Mouse (Mus musculus): ENCODE measurements around the gene Trip10. TPM values are rescaled to one million over a fixed set of nuclear protein-coding genes. Genes with fewer than 3 reads are reported as not detected.

The Trip10 gene
- polyA plus RNA-seq, 1 experiment from 2014 or later, result 28.1 TPM

DNA sequence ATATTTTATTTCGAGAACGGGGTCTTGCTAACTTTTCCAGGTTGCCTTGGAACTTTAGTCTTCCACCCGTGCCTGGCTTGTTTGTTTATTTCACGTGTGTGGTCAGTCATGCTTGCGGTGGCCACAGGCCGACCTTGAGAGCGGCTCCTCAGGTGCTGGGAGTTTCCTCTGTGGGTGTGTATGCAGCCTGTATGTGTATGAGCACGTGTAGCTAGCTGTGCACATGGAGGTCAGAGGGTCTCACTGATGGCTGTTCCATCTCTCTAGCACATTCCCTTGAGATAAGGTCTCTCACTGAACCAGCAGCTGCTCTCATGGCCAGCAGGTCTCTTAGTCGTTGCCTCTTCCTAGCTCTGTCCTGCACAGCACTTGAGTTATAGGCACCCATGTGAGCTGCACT lies 11.1 kb downstream of the Trip10 start:
- Histone ChIP-seq H3K27ac (no peak overlapping the region), H3K4me1 (replicated peaks) (peaks cover 7% of the 10 kb centered on the region), H3K9me3 (no peaks in the 10 kb centered on the region), H3K4me3 (no peak overlapping the region), H3K27me3 (ENCODE audit: insufficient read depth, poor library complexity, severe bottlenecking) (no peaks in the 10 kb centered on the region), H3K36me3 (peaks cover 91% of the 10 kb centered on the region)
- DNase-seq (ENCODE audit: low spot score), result no peak
- 96% methylated on average over 9 of the region's 9 CpGs for WGBS

DNA sequence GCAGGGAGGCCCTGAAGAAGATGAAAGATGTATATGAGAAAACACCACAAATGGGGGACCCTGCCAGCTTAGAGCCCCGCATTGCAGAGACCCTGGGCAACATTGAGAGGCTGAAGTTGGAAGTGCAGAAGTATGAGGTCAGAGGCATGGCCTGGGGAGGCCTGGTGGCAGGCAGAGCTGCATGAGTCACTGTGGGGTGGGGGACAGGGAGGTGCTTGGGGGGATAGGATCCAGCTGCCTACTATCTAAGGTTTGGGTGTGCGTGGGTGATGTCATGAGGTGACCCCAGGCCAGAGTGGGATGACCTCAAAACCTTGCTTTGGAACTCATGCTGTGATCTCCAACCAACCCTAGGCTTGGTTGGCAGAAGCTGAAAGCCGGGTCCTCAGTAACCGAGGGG lies 12.0 kb downstream of the Trip10 start:
- no peaks in the 10 kb centered on the region for H3K27me3 ChIP-seq (ENCODE audit: insufficient read depth, poor library complexity, severe bottlenecking)
- WGBS, result 94% methylated on average over 4 of the region's 4 CpGs
- DNase-seq (ENCODE audit: low spot score), result no peak
- peaks cover 81% of the 10 kb centered on the region for H3K36me3 ChIP-seq
- peaks cover 10% of the 10 kb centered on the region for H3K4me1 ChIP-seq (replicated peaks)
- H3K4me3 ChIP-seq, result no peak overlapping the region
- H3K9me3 ChIP-seq, result no peaks in the 10 kb centered on the region
- H3K27ac ChIP-seq, result no peak overlapping the region

DNA sequence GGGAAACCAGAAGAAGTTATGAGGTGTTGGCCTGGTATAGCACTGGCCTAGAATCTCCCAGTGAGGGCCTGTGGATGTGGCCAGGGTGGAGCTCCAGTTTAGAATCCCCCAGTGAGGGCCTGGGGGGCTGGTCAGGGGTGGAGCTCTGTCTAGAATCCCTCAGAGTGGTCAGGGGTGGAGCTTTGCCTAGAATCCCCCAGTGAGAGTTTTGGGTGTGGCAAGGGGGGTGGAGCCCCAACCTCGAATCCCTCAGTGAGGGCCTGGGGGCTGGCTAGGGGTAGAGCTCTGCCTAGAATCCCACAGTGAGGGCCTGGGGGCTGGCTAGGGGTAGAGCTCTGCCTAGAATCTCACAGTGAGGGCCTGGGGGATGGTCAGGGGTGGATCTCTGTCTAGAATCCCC lies 12.5 kb downstream of the Trip10 start:
- H3K36me3 ChIP-seq, result peaks cover 76% of the 10 kb centered on the region
- no peak overlapping the region for H3K4me3 ChIP-seq
- H3K27me3 ChIP-seq (ENCODE audit: insufficient read depth, poor library complexity, severe bottlenecking), result no peaks in the 10 kb centered on the region
- H3K27ac ChIP-seq, result no peak overlapping the region
- DNase-seq (ENCODE audit: low spot score), result no peak
- H3K9me3 ChIP-seq, result no peaks in the 10 kb centered on the region
- WGBS, result 53% methylated on average over 1 of the region's 1 CpGs
- peaks cover 10% of the 10 kb centered on the region for H3K4me1 ChIP-seq (replicated peaks)

DNA sequence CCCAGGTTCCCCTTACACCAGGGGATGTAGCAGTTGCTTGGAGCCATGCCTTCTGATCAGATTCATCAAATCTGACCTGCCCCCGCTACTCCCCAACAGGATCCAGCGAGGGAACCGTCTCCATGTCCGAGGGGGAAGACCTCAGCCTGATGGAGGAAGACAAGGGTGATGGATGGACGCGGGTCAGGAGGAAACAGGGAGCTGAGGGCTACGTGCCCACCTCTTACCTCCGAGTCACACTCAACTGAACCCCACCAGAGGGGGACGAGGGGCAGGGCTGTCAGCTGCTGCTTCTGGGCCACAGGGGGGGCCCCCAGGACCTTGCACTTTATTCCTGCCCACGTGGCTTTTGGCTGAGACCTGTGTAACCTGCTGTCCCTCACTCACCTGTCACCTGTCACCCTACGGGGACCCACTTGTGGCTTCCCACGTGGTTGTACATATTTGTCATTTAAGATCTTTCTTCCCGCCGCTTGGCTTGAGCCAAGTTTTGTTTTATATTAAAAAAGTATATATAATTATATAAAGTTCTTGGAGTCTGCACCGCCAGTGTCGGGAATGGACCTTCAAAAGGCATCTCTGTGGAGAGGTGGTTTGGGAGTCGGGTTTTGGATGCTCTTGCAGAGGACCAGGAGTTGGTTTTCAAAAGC lies 13.8 kb downstream of the Trip10 start:
- Histone ChIP-seq H3K27ac (no peak overlapping the region), H3K36me3 (peaks cover 65% of the 10 kb centered on the region), H3K9me3 (no peaks in the 10 kb centered on the region), H3K4me3 (no peak overlapping the region), H3K27me3 (ENCODE audit: insufficient read depth, poor library complexity, severe bottlenecking) (no peaks in the 10 kb centered on the region), H3K4me1 (replicated peaks) (peaks cover 10% of the 10 kb centered on the region)
- 91% methylated on average over 17 of the region's 17 CpGs for WGBS
- DNase-seq (ENCODE audit: low spot score), result no peak

DNA sequence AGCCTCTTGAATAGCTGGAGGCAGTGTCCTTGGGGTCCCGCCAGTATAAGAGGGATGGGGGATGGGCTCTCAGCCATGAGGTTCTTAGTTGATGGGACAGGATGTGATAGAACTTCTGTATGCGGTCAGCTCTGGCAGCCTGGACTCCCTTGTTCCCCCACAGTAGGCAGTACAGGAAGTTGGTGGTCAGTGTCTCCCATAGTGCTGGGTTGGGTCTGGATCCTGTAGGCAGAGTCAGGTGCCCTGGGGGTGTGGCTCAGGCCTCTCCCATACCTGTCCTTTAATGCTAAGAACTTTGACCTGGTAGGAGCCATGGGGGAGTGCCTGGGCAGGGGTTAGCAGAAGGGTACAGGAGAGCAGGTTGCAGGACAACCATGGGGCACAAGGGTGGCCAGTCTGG lies 14.9 kb downstream of the Trip10 start:
- Histone ChIP-seq H3K36me3 (peaks cover 54% of the 10 kb centered on the region), H3K4me1 (replicated peaks) (peaks cover 10% of the 10 kb centered on the region), H3K27ac (no peak overlapping the region), H3K4me3 (no peak overlapping the region), H3K9me3 (no peaks in the 10 kb centered on the region), H3K27me3 (ENCODE audit: insufficient read depth, poor library complexity, severe bottlenecking) (no peaks in the 10 kb centered on the region)
- 92% methylated on average over 2 of the region's 2 CpGs for WGBS
- no peak for DNase-seq (ENCODE audit: low spot score)

DNA sequence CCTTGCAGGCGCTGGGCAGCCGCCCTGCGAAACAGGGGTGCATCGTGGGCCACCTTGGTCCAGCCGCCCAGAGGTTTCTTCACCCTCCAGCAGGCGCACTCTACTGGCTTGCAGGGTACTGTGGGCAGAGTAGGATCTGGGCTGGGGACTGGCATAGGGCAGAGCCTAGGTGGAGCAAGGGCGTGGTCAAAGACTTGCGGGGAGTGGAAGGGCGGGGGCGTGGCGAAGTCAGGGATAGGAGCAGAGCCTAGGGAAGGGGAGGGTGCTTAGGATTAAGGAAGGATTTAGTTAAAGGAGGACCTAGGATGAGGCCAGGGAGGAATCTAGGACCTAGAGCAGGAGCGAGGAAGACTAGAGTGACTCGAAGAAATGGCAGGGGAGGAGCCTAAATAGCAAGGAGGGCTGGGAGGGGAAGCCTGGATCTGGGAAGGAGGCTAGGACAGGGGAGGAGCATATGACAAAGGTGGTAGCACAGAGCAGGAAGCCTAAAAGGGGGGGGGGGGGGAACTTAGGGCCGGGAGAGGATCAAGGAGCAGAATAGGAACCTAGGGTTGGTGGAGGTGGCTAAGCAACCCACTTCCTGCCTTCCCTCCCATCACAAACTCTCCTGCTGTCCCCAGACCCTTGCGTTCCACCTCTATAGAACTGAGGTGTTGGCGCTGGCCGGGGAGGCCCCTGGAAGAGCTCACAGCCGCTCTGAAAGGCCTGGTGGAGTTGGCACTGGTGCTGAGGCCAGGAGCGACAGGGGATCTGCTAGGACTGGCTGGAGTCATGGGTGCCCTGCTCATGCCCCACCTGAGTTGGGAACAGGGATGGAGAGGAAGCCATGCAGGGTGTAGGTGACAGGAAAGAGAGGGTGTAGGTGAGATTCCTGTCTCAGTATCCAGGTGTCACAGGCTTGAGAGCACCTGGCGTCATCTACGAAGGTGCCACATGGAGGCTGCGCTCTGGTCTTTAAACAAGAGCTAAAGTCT lies 16.0 kb downstream of the Trip10 start:
- DNase-seq (ENCODE audit: low spot score), result no peak
- peaks cover 10% of the 10 kb centered on the region for H3K4me1 ChIP-seq (replicated peaks)
- 31% methylated on average over 21 of the region's 22 CpGs for WGBS

DNA sequence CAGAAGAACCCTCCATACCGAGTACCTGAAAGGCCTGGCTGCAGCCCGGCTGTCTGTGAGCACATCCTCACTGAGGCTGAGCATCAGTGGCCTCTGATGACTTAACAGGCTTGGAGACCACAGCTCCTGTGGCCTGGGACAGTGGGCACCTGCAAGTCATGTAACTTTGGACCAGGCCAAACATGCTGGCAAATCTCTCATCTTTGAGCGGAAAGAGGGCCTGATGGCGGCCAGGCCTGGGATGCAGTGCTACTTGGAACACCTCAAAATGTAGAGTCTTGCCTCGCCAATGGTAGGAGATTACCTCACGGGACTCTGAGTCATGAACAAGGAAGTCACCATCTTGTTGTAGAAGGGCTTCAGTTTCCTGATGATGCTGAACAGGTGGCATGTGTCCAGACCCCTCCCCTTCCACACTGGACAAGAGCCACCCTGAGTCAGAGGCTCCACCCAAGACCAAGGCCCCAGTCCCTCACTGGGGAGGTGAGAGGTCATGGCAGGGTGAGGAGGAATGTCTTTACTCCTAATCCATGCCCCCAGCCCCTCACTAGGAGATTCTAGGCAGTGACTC lies 18.4 kb downstream of the Trip10 start:
- H3K27ac ChIP-seq, result no peak overlapping the region
- H3K36me3 ChIP-seq, result peaks cover 19% of the 10 kb centered on the region
- H3K4me3 ChIP-seq, result no peak overlapping the region
- DNase-seq (ENCODE audit: low spot score), result no peak
- H3K27me3 ChIP-seq (ENCODE audit: insufficient read depth, poor library complexity, severe bottlenecking), result peaks cover 10% of the 10 kb centered on the region; the same call in 1 of the 2 replicates
- peaks cover 10% of the 10 kb centered on the region for H3K4me1 ChIP-seq (replicated peaks)
- no peaks in the 10 kb centered on the region for H3K9me3 ChIP-seq
- WGBS, result 89% methylated on average over 6 of the region's 6 CpGs

More for the DNA sequence above, 16.0 kb downstream of the Trip10 start:
- Histone ChIP-seq H3K27ac (no peak overlapping the region), H3K9me3 (no peaks in the 10 kb centered on the region), H3K4me3 (no peak overlapping the region), H3K36me3 (peaks cover 43% of the 10 kb centered on the region), H3K27me3 (ENCODE audit: insufficient read depth, poor library complexity, severe bottlenecking) (no peaks in the 10 kb centered on the region)

DNA sequence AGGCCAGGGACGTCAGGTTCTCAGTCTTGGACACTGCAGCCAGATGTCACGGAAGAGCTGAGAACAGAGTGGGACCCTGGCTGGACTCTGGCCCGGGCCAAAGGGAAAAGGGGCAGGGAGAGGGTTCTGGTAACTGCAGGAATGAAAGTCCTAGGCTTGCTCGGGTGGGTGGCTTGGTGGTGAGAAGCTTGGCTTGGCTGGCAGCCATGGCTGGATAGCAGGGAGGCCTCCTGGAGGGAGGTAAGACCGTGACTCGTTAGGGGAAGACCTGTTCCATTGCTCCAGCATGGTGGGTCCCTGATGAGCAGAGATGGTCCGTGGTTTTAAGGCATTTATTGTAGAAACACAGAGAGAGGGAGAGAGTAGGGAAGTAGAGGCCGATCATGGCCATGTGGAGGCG lies 22.0 kb downstream of the Trip10 start:
- Histone ChIP-seq H3K9me3 (no peaks in the 10 kb centered on the region), H3K27me3 (ENCODE audit: insufficient read depth, poor library complexity, severe bottlenecking) (peaks cover 46% of the 10 kb centered on the region), H3K4me3 (no peak overlapping the region), H3K27ac (no peak overlapping the region), H3K4me1 (replicated peaks) (peaks cover 17% of the 10 kb centered on the region), H3K36me3 (no peaks in the 10 kb centered on the region)
- no peak for DNase-seq (ENCODE audit: low spot score)
- 75% methylated on average over 9 of the region's 9 CpGs for WGBS

DNA sequence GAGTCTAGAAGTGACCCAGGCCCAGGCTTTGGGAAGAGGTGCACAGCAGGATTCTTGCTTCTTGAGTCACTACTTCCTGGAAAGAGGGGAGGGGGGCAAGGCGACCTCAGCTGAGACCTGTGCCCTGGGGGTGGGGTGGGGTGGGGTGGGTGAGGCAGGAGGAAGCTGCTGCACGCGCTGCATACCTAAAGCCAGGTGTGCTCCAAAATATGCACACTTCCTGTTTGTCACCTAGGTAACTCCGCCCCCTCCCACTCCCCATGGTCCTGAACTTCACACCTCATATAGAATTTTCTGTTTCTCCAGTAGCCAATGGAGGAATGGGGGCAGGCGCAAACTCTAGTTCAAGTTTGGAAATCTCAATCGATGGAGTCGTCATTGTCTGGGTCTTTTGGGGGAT lies 24.6 kb downstream of the Trip10 start:
- H3K27ac ChIP-seq, result no peak overlapping the region
- H3K4me3 ChIP-seq, result no peak overlapping the region
- DNase-seq (ENCODE audit: low spot score), result no peak
- H3K27me3 ChIP-seq (ENCODE audit: insufficient read depth, poor library complexity, severe bottlenecking), result peaks cover 50% of the 10 kb centered on the region
- H3K36me3 ChIP-seq, result no peaks in the 10 kb centered on the region
- H3K4me1 ChIP-seq (replicated peaks), result peaks cover 23% of the 10 kb centered on the region
- 39% methylated on average over 7 of the region's 7 CpGs for WGBS
- H3K9me3 ChIP-seq, result no peaks in the 10 kb centered on the region

DNA sequence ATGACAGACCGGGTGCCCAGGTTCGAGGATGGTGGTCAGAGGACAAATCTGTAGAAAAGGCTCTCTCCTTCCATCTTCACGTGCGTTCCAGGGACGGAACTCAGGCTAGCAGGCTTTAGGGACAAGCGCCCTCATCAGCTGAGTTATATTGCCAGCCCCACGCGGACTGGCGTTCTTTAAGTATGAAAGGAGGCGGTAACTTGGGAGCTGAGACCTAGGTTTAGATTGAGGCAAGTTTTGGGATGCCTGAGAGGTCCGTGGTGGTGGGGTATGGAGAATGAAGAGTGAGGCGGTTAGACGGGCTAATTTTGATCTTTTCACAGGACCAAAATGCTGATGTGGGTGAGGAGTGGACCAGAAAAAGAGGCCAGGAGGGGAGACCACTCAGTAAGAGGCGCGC lies 25.4 kb downstream of the Trip10 start:
- WGBS, result 7% methylated on average over 15 of the region's 15 CpGs
- Histone ChIP-seq H3K27me3 (ENCODE audit: insufficient read depth, poor library complexity, severe bottlenecking) (peaks cover 57% of the 10 kb centered on the region), H3K36me3 (no peaks in the 10 kb centered on the region), H3K4me1 (replicated peaks) (peaks cover 23% of the 10 kb centered on the region), H3K9me3 (no peaks in the 10 kb centered on the region), H3K27ac (no peak overlapping the region), H3K4me3 (peak overlapping the region; percentile 54)
- no peak for DNase-seq (ENCODE audit: low spot score)

DNA sequence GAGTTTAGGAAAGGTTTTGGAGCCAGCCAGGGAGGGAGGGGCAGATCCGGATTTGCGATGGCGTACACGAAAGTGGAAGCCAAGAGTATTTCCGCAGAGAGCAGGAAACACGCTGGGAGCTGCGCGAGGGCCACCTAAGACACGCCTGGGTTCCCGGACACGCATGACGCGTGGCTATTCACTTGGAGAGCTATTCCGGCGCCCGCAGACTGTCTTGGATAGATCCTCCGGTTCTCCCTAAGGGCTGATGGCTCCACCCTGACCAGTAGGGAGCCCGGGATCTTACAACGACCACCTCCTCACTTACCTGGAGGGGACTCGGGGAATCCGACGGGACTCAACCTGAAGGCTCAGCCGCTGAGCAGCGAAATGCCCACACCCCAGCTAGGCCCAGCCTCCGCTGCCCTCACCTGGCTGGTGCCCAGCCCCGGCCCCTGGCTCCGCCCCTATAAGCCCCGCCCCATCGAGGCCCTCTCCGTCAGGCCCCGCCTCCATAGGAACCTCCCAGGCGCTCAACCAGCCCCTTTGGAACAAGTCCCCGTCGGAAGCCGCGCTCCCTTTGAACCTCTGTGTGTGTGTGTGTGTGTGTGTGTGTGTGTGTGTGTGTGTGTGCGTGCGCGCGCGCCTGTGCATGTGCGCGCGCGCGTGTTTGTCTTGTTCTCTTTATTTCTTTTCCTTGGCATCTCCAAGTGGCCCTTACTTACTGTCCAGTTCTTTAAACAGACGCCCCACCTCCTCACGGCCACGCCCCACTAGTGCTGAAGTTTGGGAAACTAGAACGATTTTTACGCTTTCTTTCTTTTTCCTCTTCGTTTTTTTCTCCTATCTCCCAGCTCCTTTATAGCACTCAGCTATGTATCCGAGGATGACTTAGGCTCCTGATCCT lies 26.1 kb downstream of the Trip10 start:
- 1% methylated on average over 53 of the region's 53 CpGs for WGBS
- peak; percentile 64 for DNase-seq (ENCODE audit: low spot score)
- H3K4me3 ChIP-seq, result peak overlapping the region; percentile 54
- peaks cover 23% of the 10 kb centered on the region for H3K4me1 ChIP-seq (replicated peaks)
- no peaks in the 10 kb centered on the region for H3K9me3 ChIP-seq
- no peaks in the 10 kb centered on the region for H3K36me3 ChIP-seq
- no peak overlapping the region for H3K27ac ChIP-seq
- H3K27me3 ChIP-seq (ENCODE audit: insufficient read depth, poor library complexity, severe bottlenecking), result peaks cover 59% of the 10 kb centered on the region

DNA sequence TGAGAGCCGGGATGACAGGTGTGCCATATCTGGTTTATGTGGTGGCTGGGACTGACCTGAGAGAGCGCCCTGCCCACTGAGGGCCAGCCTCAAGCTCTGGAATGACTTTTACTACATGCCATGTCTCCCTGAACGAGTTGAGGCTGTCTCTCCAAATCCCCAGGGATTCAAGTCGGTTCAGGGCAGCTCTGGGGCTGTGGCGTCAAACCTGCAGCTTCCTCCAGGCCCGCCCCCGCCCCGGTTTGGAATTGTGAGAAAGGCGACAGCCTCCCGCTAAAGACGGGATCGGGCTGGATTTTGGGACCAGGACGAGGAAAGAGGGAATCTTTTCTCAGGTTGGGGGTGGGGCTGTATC lies 26.7 kb downstream of the Trip10 start:
- DNase-seq (ENCODE audit: low spot score), result peak; percentile 22
- Histone ChIP-seq H3K27ac (no peak overlapping the region), H3K36me3 (no peaks in the 10 kb centered on the region), H3K9me3 (no peaks in the 10 kb centered on the region), H3K27me3 (ENCODE audit: insufficient read depth, poor library complexity, severe bottlenecking) (peaks cover 59% of the 10 kb centered on the region), H3K4me1 (replicated peaks) (peaks cover 23% of the 10 kb centered on the region), H3K4me3 (peak overlapping the region; percentile 54)
- WGBS, result 5% methylated on average over 13 of the region's 13 CpGs

Data from hindbrain, embryonic 10.5 days (tissue).